Mouse (Mus musculus): ENCODE data around the gene Krtap5-1.

- no peak for TF ChIP-seq GATA1 (IDR thresholded peaks at IDR 0.05; ENCODE audit: low read depth, low read length)
- TF ChIP-seq ZMIZ1 (IDR thresholded peaks at IDR 0.05; ENCODE audit: low read depth, low read length) = no peak
- no peak for TF ChIP-seq RAD21 (IDR thresholded peaks at IDR 0.05; ENCODE audit: low read depth, low read length)
These were observed 31.6 kb upstream of the Krtap5-1 start for GRCm38 (mm10) chr7:142328507-142328906.
